Mouse (Mus musculus) kidney, embryonic 15.5 days (tissue): ENCODE results near the gene Rrp12. TPM values are rescaled to one million over a fixed set of nuclear protein-coding genes. Genes with fewer than 3 reads are reported as not detected.

ENCODE experiments used
- ATAC-seq: fragments of 200-750 bp; cut with Nextera tagmentation; replicated peaks from 2 replicates; pipeline ENCODE4 v1.8.0; 2017; ENCODE audit warnings: moderate TSS enrichment; ENCODE audit not compliant: low FRiP score
- H3K27ac ChIP-seq: fragments of 300-500 bp; sonication (generic); 2 replicates; pipeline ENCODE4 v1.5.1; 2015; ENCODE audit warnings: mild to moderate bottlenecking, inconsistent platforms
- H3K27me3 ChIP-seq: fragments of 300-500 bp; sonication (generic); 2 replicates; pipeline ENCODE4 v1.6.1; 2015; ENCODE audit warnings: inconsistent platforms
- H3K36me3 ChIP-seq: fragments of 300-500 bp; sonication (generic); 2 replicates; pipeline ENCODE4 v1.6.1; 2015; ENCODE audit warnings: inconsistent platforms
- H3K4me1 ChIP-seq: fragments of 300-500 bp; sonication (generic); 2 replicates; pipeline ENCODE4 v1.6.1; 2015; ENCODE audit warnings: inconsistent platforms
- H3K4me2 ChIP-seq: fragments of 300-500 bp; sonication (generic); 2 replicates; pipeline ENCODE4 v1.6.1; 2015; ENCODE audit warnings: moderate library complexity, mild to moderate bottlenecking, inconsistent platforms
- H3K4me3 ChIP-seq: fragments of 300-500 bp; sonication (generic); replicated peaks from 2 replicates; pipeline ENCODE4 v1.5.1; 2015; ENCODE audit warnings: mild to moderate bottlenecking, inconsistent platforms
- H3K9ac ChIP-seq: fragments of 300-500 bp; sonication (generic); 2 replicates; pipeline ENCODE4 v1.6.1; 2015; ENCODE audit warnings: mild to moderate bottlenecking, inconsistent platforms
- H3K9me3 ChIP-seq: fragments of 300-500 bp; sonication (generic); replicated peaks from 2 replicates; pipeline ENCODE4 v1.6.1; 2016; ENCODE audit warnings: inconsistent platforms
- WGBS: fragments of 180-500 bp; shearing (Covaris S2); methylation state at CpG from one replicate; pipeline ENCODE4 v1.1.7; 2015; ENCODE audit warnings: mixed read lengths; 5-methylcytosine and 5-hydroxymethylcytosine counted together
- polyA plus RNA-seq: library from polyadenylated mRNA; unstranded; fragments of >200 nt; fragmentation: Nextera tagmentation; extraction: Ambion mirVana; gene quantifications from 2 replicates; pipeline ENCODE4 v1.2.1, GENCODE M21; 2015

Gene Rrp12
- polyA plus RNA-seq, 1 experiment from 2014 or later, result 18.8 TPM

- Histone ChIP-seq H3K36me3 (no peaks in the 10 kb centered on the region), H3K9me3 (no peaks in the 10 kb centered on the region), H3K4me2 (no peak overlapping the region), H3K4me3 (no peak overlapping the region), H3K27me3 (no peaks in the 10 kb centered on the region), H3K27ac (no peak overlapping the region), H3K4me1 (peaks cover 27% of the 10 kb centered on the region), H3K9ac (no peak overlapping the region)
- ATAC-seq, result no peak
- 93% methylated on average over 4 of the region's 4 CpGs for WGBS
These were observed 82.6 kb downstream of the Rrp12 start for GRCm38 (mm10) chr19:41813374-41813773.

Other genes with a start within 250 kb of the Rrp12 start
- 6.1 and 6.3 TPM in 2 replicates for gene Slit1, start 152.5 kb downstream of the Rrp12 start, polyA plus RNA-seq
- gene Arhgap19, start 94.1 kb downstream of the Rrp12 start, polyA plus RNA-seq, result 29.7 and 29.9 TPM in 2 replicates
- 5.6 and 6.3 TPM in 2 replicates for gene Frat1, start 66.2 kb downstream of the Rrp12 start, polyA plus RNA-seq
- gene Frat2, start 48.0 kb downstream of the Rrp12 start, polyA plus RNA-seq, result 4.8 and 5.9 TPM in 2 replicates
- 688 and 748 TPM in 2 replicates for gene Pgam1, start 15.8 kb upstream of the Rrp12 start, polyA plus RNA-seq
- gene Exosc1, start 37.2 kb upstream of the Rrp12 start, polyA plus RNA-seq, result 85.1 TPM in 2 replicates
- gene Zdhhc16, start 37.3 kb upstream of the Rrp12 start, polyA plus RNA-seq, result 81.6 and 89.6 TPM in 2 replicates
- 40.6 and 45.6 TPM in 2 replicates for gene Mms19, start 85.0 kb upstream of the Rrp12 start, polyA plus RNA-seq
- gene Ubtd1, start 85.6 kb upstream of the Rrp12 start, polyA plus RNA-seq, result 29.0 and 32.3 TPM in 2 replicates
- gene Ankrd2, start 139.8 kb upstream of the Rrp12 start, polyA plus RNA-seq, result 0.35 TPM in 1 of 2 replicates, not detected in the other
- 19.7 and 21.1 TPM in 2 replicates for gene Hoga1, start 149.4 kb upstream of the Rrp12 start, polyA plus RNA-seq
- 0.54 and 0.62 TPM in 2 replicates for gene 4933411K16Rik, start 156.1 kb upstream of the Rrp12 start, polyA plus RNA-seq
- 29.6 TPM in 2 replicates for gene Morn4, start 190.2 kb upstream of the Rrp12 start, polyA plus RNA-seq
- 27.4 and 27.7 TPM in 2 replicates for gene Pi4k2a, start 194.3 kb upstream of the Rrp12 start, polyA plus RNA-seq
- 21.5 and 22.6 TPM in 2 replicates for gene Avpi1, start 232.9 kb upstream of the Rrp12 start, polyA plus RNA-seq